Mouse (Mus musculus) MEL (cell line): ENCODE measurements around the gene Gm11172.

ENCODE experiments used
- CTCF ChIP-seq, 3 experiments: IDR thresholded peaks in 2 of 3; conservative IDR thresholded peaks in 1 of 3; 2 replicates each; pipeline ENCODE4 v1.5.1; 2011 to 2012; ENCODE audit warnings: low read length in 3 of 3, low read depth in 2 of 3, mild to moderate bottlenecking in 2 of 3, improper control_type of control experiment in 1 of 3, inconsistent platforms in 1 of 3, mixed read lengths in 1 of 3, moderate library complexity in 1 of 3; ENCODE audit not compliant: control insufficient read depth in 1 of 3, insufficient read depth in 1 of 3, poor library complexity in 1 of 3, severe bottlenecking in 1 of 3
- MYB ChIP-seq: IDR thresholded peaks from 2 replicates; pipeline ENCODE4 v1.6.1; 2011; ENCODE audit warnings: mild to moderate bottlenecking, low read depth, low read length, improper control_type of control experiment

DNA sequence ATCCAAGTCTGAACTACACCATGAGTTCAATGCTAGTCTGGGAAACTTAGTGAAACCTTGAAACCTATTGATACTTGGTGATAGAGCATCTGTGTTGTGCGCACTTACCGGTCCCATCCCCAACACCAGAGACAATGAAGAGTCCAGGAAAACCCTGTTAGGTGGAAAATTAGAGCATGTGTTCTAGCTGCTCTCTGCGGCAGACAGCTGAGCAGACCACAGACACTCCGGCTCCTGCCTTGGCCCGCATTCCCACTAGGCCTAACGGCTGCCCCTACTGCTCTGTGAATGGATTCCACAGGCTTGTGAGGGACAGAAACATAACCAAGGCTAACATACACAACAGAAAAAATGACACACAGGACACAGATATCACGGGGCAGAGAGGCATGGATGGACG, 39.2 kb upstream of the Gm11172 start:
- TF ChIP-seq MYB, result no peak
- TF ChIP-seq CTCF (IDR thresholded peaks at IDR 0.05 in 2 of 3, conservative IDR thresholded peaks at IDR 0.05 in 1 of 3; ENCODE audit: control insufficient read depth in 1 of 3, insufficient read depth in 1 of 3, low read depth in 2 of 3, low read length in 3 of 3, poor library complexity in 1 of 3, severe bottlenecking in 1 of 3), result no peak
